Mouse (Mus musculus): ENCODE measurements around the gene Runx3. TPM values are rescaled to one million over a fixed set of nuclear protein-coding genes. Genes with fewer than 3 reads are reported as not detected.

The Runx3 gene
- polyA plus RNA-seq, 1 experiment from 2014 or later: not detected

- Histone ChIP-seq H3K27me3 (ENCODE audit: control insufficient read depth, insufficient read depth, low read length) (peaks cover 29% of the 10 kb centered on the region), H3K4me3 (ENCODE audit: low read length) (no peak overlapping the region)
Measured at GRCm38 (mm10) chr4:135167816-135168527, 47.5 kb downstream of the Runx3 start.

GRCm38 (mm10) chr4:135169096-135169495 lies 48.6 kb downstream of the Runx3 start:
- H3K4me3 ChIP-seq (ENCODE audit: low read length): no peak overlapping the region
- H3K27me3 ChIP-seq (ENCODE audit: control insufficient read depth, insufficient read depth, low read length): peaks cover 29% of the 10 kb centered on the region
- H3K4me1 ChIP-seq (ENCODE audit: control insufficient read depth, insufficient read depth, low read length): peaks cover 15% of the 10 kb centered on the region; the same call in 1 of the 2 replicates
- 72% methylated on average over 10 of the region's 10 CpGs for WGBS
- no peak overlapping the region for H3K4me2 ChIP-seq (replicated peaks; ENCODE audit: low read depth, low read length)
- no peak overlapping the region for H3K27ac ChIP-seq (ENCODE audit: low read depth, low read length)
- H3K36me3 ChIP-seq (ENCODE audit: control insufficient read depth, insufficient read depth, low read length): no peaks in the 10 kb centered on the region
- no peak overlapping the region for H3K9ac ChIP-seq (ENCODE audit: low read depth, low read length)
- H3K9me3 ChIP-seq (ENCODE audit: control insufficient read depth, low read length): no peaks in the 10 kb centered on the region
- no peak for ATAC-seq (ENCODE audit: low FRiP score, low TSS enrichment)

More at GRCm38 (mm10) chr4:135167816-135168527, 47.5 kb downstream of the Runx3 start:
- WGBS: 50% methylated on average over 7 of the region's 7 CpGs
- Histone ChIP-seq H3K9me3 (ENCODE audit: control insufficient read depth, low read length) (no peaks in the 10 kb centered on the region), H3K27ac (ENCODE audit: low read depth, low read length) (no peak overlapping the region), H3K36me3 (ENCODE audit: control insufficient read depth, insufficient read depth, low read length) (no peaks in the 10 kb centered on the region), H3K4me2 (replicated peaks; ENCODE audit: low read depth, low read length) (no peak overlapping the region), H3K9ac (ENCODE audit: low read depth, low read length) (0 out of 2 replicates have a peak overlapping the region, but pooled peaks have one; percentile 23), H3K4me1 (ENCODE audit: control insufficient read depth, insufficient read depth, low read length) (peaks cover 15% of the 10 kb centered on the region; the same call in 1 of the 2 replicates)
- no peak for ATAC-seq (ENCODE audit: low FRiP score, low TSS enrichment)

- no peak for ATAC-seq (ENCODE audit: low FRiP score, low TSS enrichment)
- H3K4me3 ChIP-seq (ENCODE audit: low read length): no peak overlapping the region
- peaks cover 15% of the 10 kb centered on the region; the same call in 1 of the 2 replicates for H3K4me1 ChIP-seq (ENCODE audit: control insufficient read depth, insufficient read depth, low read length)
- no peak overlapping the region for H3K9ac ChIP-seq (ENCODE audit: low read depth, low read length)
- peaks cover 31% of the 10 kb centered on the region for H3K27me3 ChIP-seq (ENCODE audit: control insufficient read depth, insufficient read depth, low read length)
- H3K36me3 ChIP-seq (ENCODE audit: control insufficient read depth, insufficient read depth, low read length): no peaks in the 10 kb centered on the region
- H3K9me3 ChIP-seq (ENCODE audit: control insufficient read depth, low read length): no peaks in the 10 kb centered on the region
- no peak overlapping the region for H3K4me2 ChIP-seq (replicated peaks; ENCODE audit: low read depth, low read length)
- 70% methylated on average over 4 of the region's 4 CpGs for WGBS
- H3K27ac ChIP-seq (ENCODE audit: low read depth, low read length): no peak overlapping the region
Measured at GRCm38 (mm10) chr4:135169501-135169900, 49.0 kb downstream of the Runx3 start.

- H3K4me2 ChIP-seq (replicated peaks; ENCODE audit: low read depth, low read length): no peak overlapping the region
- H3K36me3 ChIP-seq (ENCODE audit: control insufficient read depth, insufficient read depth, low read length): no peaks in the 10 kb centered on the region
- H3K4me3 ChIP-seq (ENCODE audit: low read length): no peak overlapping the region
- WGBS: 51% methylated on average over 12 of the region's 12 CpGs
- ATAC-seq (ENCODE audit: low FRiP score, low TSS enrichment): no peak
- no peak overlapping the region for H3K9ac ChIP-seq (ENCODE audit: low read depth, low read length)
- H3K27ac ChIP-seq (ENCODE audit: low read depth, low read length): no peak overlapping the region
- H3K9me3 ChIP-seq (ENCODE audit: control insufficient read depth, low read length): no peaks in the 10 kb centered on the region
- peaks cover 19% of the 10 kb centered on the region; the same call in 1 of the 2 replicates for H3K4me1 ChIP-seq (ENCODE audit: control insufficient read depth, insufficient read depth, low read length)
- H3K27me3 ChIP-seq (ENCODE audit: control insufficient read depth, insufficient read depth, low read length): peaks cover 24% of the 10 kb centered on the region
Measured at GRCm38 (mm10) chr4:135171304-135171875, 50.9 kb downstream of the Runx3 start.

DNA sequence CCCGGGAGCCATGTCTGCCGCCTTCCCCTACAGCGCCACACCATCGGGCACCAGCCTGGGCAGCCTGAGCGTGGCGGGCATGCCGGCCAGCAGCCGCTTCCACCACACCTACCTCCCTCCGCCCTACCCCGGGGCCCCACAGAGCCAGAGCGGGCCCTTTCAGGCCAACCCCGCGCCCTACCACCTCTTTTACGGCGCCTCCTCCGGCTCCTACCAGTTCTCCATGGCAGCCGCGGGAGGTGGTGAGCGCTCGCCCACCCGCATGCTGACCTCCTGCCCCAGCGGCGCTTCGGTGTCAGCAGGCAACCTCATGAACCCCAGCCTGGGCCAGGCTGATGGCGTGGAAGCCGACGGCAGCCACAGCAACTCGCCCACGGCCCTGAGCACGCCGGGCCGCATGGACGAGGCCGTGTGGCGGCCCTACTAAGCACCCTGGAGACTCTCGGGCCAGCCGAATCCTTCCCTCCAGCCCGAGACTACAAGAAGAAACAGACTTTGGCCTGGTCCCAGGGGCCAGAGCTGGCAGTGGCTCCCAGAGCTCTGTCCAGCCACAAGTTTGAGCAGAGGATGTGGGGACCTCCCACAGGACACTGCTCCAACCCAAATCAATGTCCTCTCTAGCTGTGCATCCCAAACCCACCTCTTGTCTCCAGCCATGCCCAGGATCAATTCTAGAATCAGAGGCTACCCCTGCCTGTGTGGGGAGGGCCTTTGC lies 55.1 kb downstream of the Runx3 start:
- Histone ChIP-seq H3K4me1 (ENCODE audit: control insufficient read depth, insufficient read depth, low read length) (peaks cover 15% of the 10 kb centered on the region; the same call in 1 of the 2 replicates), H3K4me2 (replicated peaks; ENCODE audit: low read depth, low read length) (peak overlapping the region; percentile 52), H3K4me3 (ENCODE audit: low read length) (peak overlapping the region; percentile 30), H3K27ac (ENCODE audit: low read depth, low read length) (no peak overlapping the region), H3K9ac (ENCODE audit: low read depth, low read length) (peak overlapping the region; percentile 50), H3K36me3 (ENCODE audit: control insufficient read depth, insufficient read depth, low read length) (no peaks in the 10 kb centered on the region), H3K27me3 (ENCODE audit: control insufficient read depth, insufficient read depth, low read length) (peaks cover 9% of the 10 kb centered on the region; the same call in 1 of the 2 replicates), H3K9me3 (ENCODE audit: control insufficient read depth, low read length) (no peaks in the 10 kb centered on the region)
- 9% methylated on average over 38 of the region's 38 CpGs for WGBS
- peak; percentile 28; the same call in 1 of the 2 replicates for ATAC-seq (ENCODE audit: low FRiP score, low TSS enrichment)

- Histone ChIP-seq H3K27ac (ENCODE audit: low read depth, low read length) (no peak overlapping the region), H3K4me3 (ENCODE audit: low read length) (no peak overlapping the region), H3K9me3 (ENCODE audit: control insufficient read depth, low read length) (no peaks in the 10 kb centered on the region), H3K4me1 (ENCODE audit: control insufficient read depth, insufficient read depth, low read length) (peaks cover 15% of the 10 kb centered on the region; the same call in 1 of the 2 replicates), H3K4me2 (replicated peaks; ENCODE audit: low read depth, low read length) (no peak overlapping the region), H3K36me3 (ENCODE audit: control insufficient read depth, insufficient read depth, low read length) (no peaks in the 10 kb centered on the region), H3K27me3 (ENCODE audit: control insufficient read depth, insufficient read depth, low read length) (0 out of 2 replicates have a peak, but pooled peaks cover 5% of the 10 kb centered on the region), H3K9ac (ENCODE audit: low read depth, low read length) (no peak overlapping the region)
- ATAC-seq (ENCODE audit: low FRiP score, low TSS enrichment): no peak
Measured at GRCm38 (mm10) chr4:135177568-135177967, 57.1 kb downstream of the Runx3 start.

- Histone ChIP-seq H3K4me3 (ENCODE audit: low read length) (no peak overlapping the region), H3K4me1 (ENCODE audit: control insufficient read depth, insufficient read depth, low read length) (peaks cover 15% of the 10 kb centered on the region; the same call in 1 of the 2 replicates), H3K27me3 (ENCODE audit: control insufficient read depth, insufficient read depth, low read length) (0 out of 2 replicates have a peak, but pooled peaks cover 5% of the 10 kb centered on the region), H3K4me2 (replicated peaks; ENCODE audit: low read depth, low read length) (no peak overlapping the region), H3K36me3 (ENCODE audit: control insufficient read depth, insufficient read depth, low read length) (no peaks in the 10 kb centered on the region), H3K27ac (ENCODE audit: low read depth, low read length) (no peak overlapping the region), H3K9me3 (ENCODE audit: control insufficient read depth, low read length) (no peaks in the 10 kb centered on the region), H3K9ac (ENCODE audit: low read depth, low read length) (no peak overlapping the region)
- 35% methylated on average over 5 of the region's 5 CpGs for WGBS
- no peak for ATAC-seq (ENCODE audit: low FRiP score, low TSS enrichment)
Measured at GRCm38 (mm10) chr4:135179077-135179481, 58.6 kb downstream of the Runx3 start.

DNA sequence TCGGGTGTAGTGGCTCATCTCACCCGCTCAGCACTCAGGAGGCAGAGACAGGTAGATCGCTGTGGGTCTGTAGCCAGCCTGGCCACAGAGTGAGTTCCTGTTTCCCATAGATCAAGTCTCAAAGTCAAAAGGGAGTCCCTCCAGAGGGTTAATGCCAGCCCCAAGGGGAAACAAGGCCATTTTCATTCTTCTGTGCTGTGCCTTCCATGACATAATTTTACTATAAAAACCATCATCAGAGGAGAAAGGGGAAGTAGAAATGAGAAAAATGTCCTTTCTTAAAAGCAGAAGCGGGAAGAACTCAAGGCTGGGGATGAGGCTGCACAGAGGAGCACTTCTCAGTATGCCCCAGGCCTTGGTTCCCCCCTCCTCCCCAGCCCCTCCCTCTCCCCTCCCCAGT lies 61.4 kb downstream of the Runx3 start:
- Histone ChIP-seq H3K9ac (ENCODE audit: low read depth, low read length) (no peak overlapping the region), H3K4me2 (replicated peaks; ENCODE audit: low read depth, low read length) (no peak overlapping the region), H3K27me3 (ENCODE audit: control insufficient read depth, insufficient read depth, low read length) (no peaks in the 10 kb centered on the region), H3K27ac (ENCODE audit: low read depth, low read length) (no peak overlapping the region), H3K9me3 (ENCODE audit: control insufficient read depth, low read length) (no peaks in the 10 kb centered on the region), H3K4me3 (ENCODE audit: low read length) (no peak overlapping the region), H3K4me1 (ENCODE audit: control insufficient read depth, insufficient read depth, low read length) (0 out of 2 replicates have a peak, but pooled peaks cover 6% of the 10 kb centered on the region), H3K36me3 (ENCODE audit: control insufficient read depth, insufficient read depth, low read length) (no peaks in the 10 kb centered on the region)
- ATAC-seq (ENCODE audit: low FRiP score, low TSS enrichment): no peak
- 87% methylated on average over 4 of the region's 4 CpGs for WGBS
